Mouse (Mus musculus): ENCODE data around the gene Dusp16. TPM values are rescaled to one million over a fixed set of nuclear protein-coding genes. Genes with fewer than 3 reads are reported as not detected.

The Dusp16 gene
- 3.9 and 6.6 TPM in 2 replicates for total RNA-seq (2014; rRNA removed)
- polyA plus RNA-seq (2015; fragmentation: Nextera tagmentation; extraction: Ambion mirVana): 2.8 and 3.2 TPM in 2 replicates

- no peak for TF ChIP-seq CTCF (IDR thresholded peaks at IDR 0.05)
- H3K9me3 ChIP-seq (ENCODE audit: low read length): no peaks in the 10 kb centered on the region
- H3K4me3 ChIP-seq (ENCODE audit: low read depth, low read length): peak within 1 kb of the TSS; percentile 72
- peak within 1 kb of the TSS; percentile 65 for H3K27ac ChIP-seq (ENCODE audit: low read depth, low read length)
- no peaks in the 10 kb centered on the region for H3K36me3 ChIP-seq (ENCODE audit: insufficient read depth, low read length)
- DNase-seq (ENCODE audit: low spot score): peak; percentile 93
- under 1% methylated on average over 82 of the region's 108 CpGs for WGBS
- peak; percentile 84 for ATAC-seq (ENCODE audit: low FRiP score)
- H3K9ac ChIP-seq (replicated peaks; ENCODE audit: low read length, poor library complexity, severe bottlenecking): peak within 1 kb of the TSS; percentile 78
- H3K4me1 ChIP-seq (ENCODE audit: insufficient read depth, low read length): 0 out of 2 replicates have a peak, but pooled peaks cover 6% of the 10 kb centered on the region
- H3K4me2 ChIP-seq (ENCODE audit: low read depth, low read length, poor library complexity, severe bottlenecking): peak within 1 kb of the TSS; percentile 90
- H3K27me3 ChIP-seq (ENCODE audit: insufficient read depth, low read length): no peaks in the 10 kb centered on the region; the same call in 1 of the 2 replicates
Observed at GRCm38 (mm10) chr6:134792141-134793045, at the start of gene Dusp16. TSS of gene Dusp16 (minus strand) at chr6:134792625.

GRCm38 (mm10) chr6:134840346-134840745 lies 47.9 kb upstream of the Dusp16 start:
- Histone ChIP-seq H3K27me3 (ENCODE audit: insufficient read depth, low read length) (no peaks in the 10 kb centered on the region), H3K4me1 (ENCODE audit: insufficient read depth, low read length) (no peaks in the 10 kb centered on the region), H3K4me3 (ENCODE audit: low read depth, low read length) (no peak overlapping the region), H3K27ac (ENCODE audit: low read depth, low read length) (no peak overlapping the region), H3K36me3 (ENCODE audit: insufficient read depth, low read length) (peaks cover 2% of the 10 kb centered on the region; the same call in 1 of the 2 replicates), H3K4me2 (ENCODE audit: low read depth, low read length, poor library complexity, severe bottlenecking) (no peak overlapping the region), H3K9me3 (ENCODE audit: low read length) (no peaks in the 10 kb centered on the region), H3K9ac (replicated peaks; ENCODE audit: low read length, poor library complexity, severe bottlenecking) (no peak overlapping the region)
- no peak for DNase-seq (ENCODE audit: low spot score)
- TF ChIP-seq CTCF (IDR thresholded peaks at IDR 0.05): no peak
- 82% methylated on average over 2 of the region's 2 CpGs for WGBS
- no peak for ATAC-seq (ENCODE audit: low FRiP score)

GRCm38 (mm10) chr6:134838111-134838510 lies 45.7 kb upstream of the Dusp16 start:
- Histone ChIP-seq H3K4me3 (ENCODE audit: low read depth, low read length) (no peak overlapping the region), H3K9me3 (ENCODE audit: low read length) (no peaks in the 10 kb centered on the region), H3K36me3 (ENCODE audit: insufficient read depth, low read length) (peaks cover 2% of the 10 kb centered on the region; the same call in 1 of the 2 replicates), H3K9ac (replicated peaks; ENCODE audit: low read length, poor library complexity, severe bottlenecking) (no peak overlapping the region), H3K27ac (ENCODE audit: low read depth, low read length) (no peak overlapping the region), H3K4me2 (ENCODE audit: low read depth, low read length, poor library complexity, severe bottlenecking) (no peak overlapping the region), H3K4me1 (ENCODE audit: insufficient read depth, low read length) (no peaks in the 10 kb centered on the region), H3K27me3 (ENCODE audit: insufficient read depth, low read length) (no peaks in the 10 kb centered on the region)
- ATAC-seq (ENCODE audit: low FRiP score): no peak
- TF ChIP-seq CTCF (IDR thresholded peaks at IDR 0.05): no peak
- DNase-seq (ENCODE audit: low spot score): no peak
- WGBS: 94% methylated on average over 4 of the region's 4 CpGs

GRCm38 (mm10) chr6:134834585-134835251 lies 42.3 kb upstream of the Dusp16 start:
- no peaks in the 10 kb centered on the region for H3K9me3 ChIP-seq (ENCODE audit: low read length)
- no peak for DNase-seq (ENCODE audit: low spot score)
- H3K4me1 ChIP-seq (ENCODE audit: insufficient read depth, low read length): no peaks in the 10 kb centered on the region
- no peaks in the 10 kb centered on the region for H3K27me3 ChIP-seq (ENCODE audit: insufficient read depth, low read length)
- no peak for ATAC-seq (ENCODE audit: low FRiP score)
- TF ChIP-seq CTCF (IDR thresholded peaks at IDR 0.05): no peak
- no peak overlapping the region for H3K27ac ChIP-seq (ENCODE audit: low read depth, low read length)
- no peak overlapping the region for H3K4me2 ChIP-seq (ENCODE audit: low read depth, low read length, poor library complexity, severe bottlenecking)
- H3K4me3 ChIP-seq (ENCODE audit: low read depth, low read length): no peak overlapping the region
- peaks cover 2% of the 10 kb centered on the region; the same call in 1 of the 2 replicates for H3K36me3 ChIP-seq (ENCODE audit: insufficient read depth, low read length)
- H3K9ac ChIP-seq (replicated peaks; ENCODE audit: low read length, poor library complexity, severe bottlenecking): no peak overlapping the region
- WGBS: 83% methylated on average over 9 of the region's 9 CpGs

- peak overlapping the region; percentile 86 for H3K9ac ChIP-seq (replicated peaks; ENCODE audit: low read length, poor library complexity, severe bottlenecking)
- H3K27ac ChIP-seq (ENCODE audit: low read depth, low read length): peak overlapping the region; percentile 90
- ATAC-seq (ENCODE audit: low FRiP score): no peak
- peak; percentile 4 for DNase-seq (ENCODE audit: low spot score)
- WGBS: 3% methylated on average over 10 of the region's 10 CpGs
- H3K27me3 ChIP-seq (ENCODE audit: insufficient read depth, low read length): no peaks in the 10 kb centered on the region
- peak overlapping the region; percentile 77 for H3K4me3 ChIP-seq (ENCODE audit: low read depth, low read length)
- H3K4me1 ChIP-seq (ENCODE audit: insufficient read depth, low read length): no peaks in the 10 kb centered on the region
- no peaks in the 10 kb centered on the region for H3K9me3 ChIP-seq (ENCODE audit: low read length)
- peak overlapping the region; percentile 79 for H3K4me2 ChIP-seq (ENCODE audit: low read depth, low read length, poor library complexity, severe bottlenecking)
- TF ChIP-seq CTCF (IDR thresholded peaks at IDR 0.05): no peak
- no peaks in the 10 kb centered on the region for H3K36me3 ChIP-seq (ENCODE audit: insufficient read depth, low read length)
Observed at GRCm38 (mm10) chr6:134830776-134831175, 38.4 kb upstream of the Dusp16 start.

Data from midbrain, postnatal 0 days (tissue).